Mouse (Mus musculus) hindbrain, embryonic 16.5 days (tissue): ENCODE data around the gene Map4k4. TPM values are rescaled to one million over a fixed set of nuclear protein-coding genes. Genes with fewer than 3 reads are reported as not detected.
A peak's percentile ranks its signal among the peaks of the same experiment; 100 is the strongest.

Experiments used
- ATAC-seq: fragments of 200-750 bp; cut with Nextera tagmentation; 2 replicates; pipeline ENCODE4 v1.8.0; 2017; ENCODE audit warnings: moderate TSS enrichment, moderate library complexity
- H3K27ac ChIP-seq: fragments of 300-500 bp; sonication (generic); 2 replicates; pipeline ENCODE4 v1.5.1; 2014; ENCODE audit warnings: low read depth, mild to moderate bottlenecking, control low read depth, low read length, moderate library complexity
- H3K27me3 ChIP-seq: fragments of 300-500 bp; sonication (generic); replicated peaks from 2 replicates; pipeline ENCODE4 v1.6.1; 2014; ENCODE audit warnings: low read length; ENCODE audit not compliant: control insufficient read depth, insufficient read depth
- H3K36me3 ChIP-seq: fragments of 300-500 bp; sonication (generic); 2 replicates; pipeline ENCODE4 v1.6.1; 2014; ENCODE audit warnings: mild to moderate bottlenecking, low read length, moderate library complexity, mixed read lengths; ENCODE audit not compliant: control insufficient read depth, insufficient read depth
- H3K4me1 ChIP-seq: fragments of 300-500 bp; sonication (generic); 2 replicates; pipeline ENCODE4 v1.6.1; 2014; ENCODE audit warnings: low read depth, low read length; ENCODE audit not compliant: control insufficient read depth, insufficient read depth
- H3K4me2 ChIP-seq: fragments of 300-500 bp; sonication (generic); 2 replicates; pipeline ENCODE4 v1.6.1; 2014; ENCODE audit warnings: mild to moderate bottlenecking, low read length, control low read depth, moderate library complexity
- H3K4me3 ChIP-seq: fragments of 300-500 bp; sonication (generic); 2 replicates; pipeline ENCODE4 v1.5.1; 2014; ENCODE audit warnings: mild to moderate bottlenecking, low read length, control low read depth, moderate library complexity
- H3K9ac ChIP-seq: fragments of 300-500 bp; sonication (generic); 2 replicates; pipeline ENCODE4 v1.6.1; 2014; ENCODE audit warnings: low read depth, mild to moderate bottlenecking, control low read depth, low read length, moderate library complexity
- H3K9me3 ChIP-seq: fragments of 300-500 bp; sonication (generic); 2 replicates; pipeline ENCODE4 v1.6.1; 2014; ENCODE audit warnings: mild to moderate bottlenecking, low read length, moderate library complexity; ENCODE audit not compliant: control insufficient read depth
- WGBS: fragments of 180-500 bp; shearing (Covaris S2); extraction: QIAGEN DNeasy Blood & Tissue Kit; methylation state at CpG from one replicate; pipeline ENCODE4 v1.1.7; 2014; 5-methylcytosine and 5-hydroxymethylcytosine counted together
- polyA plus RNA-seq: library from polyadenylated mRNA; unstranded; fragments of >200 nt; fragmentation: Nextera tagmentation; extraction: Ambion mirVana; gene quantifications from 2 replicates; pipeline ENCODE4 v1.2.1, GENCODE M21; 2015

Map4k4 gene
- polyA plus RNA-seq, 1 experiment from 2014 or later = 21.7 TPM

- H3K27ac ChIP-seq = no peak overlapping the region
- H3K27me3 ChIP-seq = no peaks in the 10 kb centered on the region
- peaks cover 47% of the 10 kb centered on the region for H3K36me3 ChIP-seq
- no peaks in the 10 kb centered on the region for H3K4me1 ChIP-seq
- H3K9ac ChIP-seq = no peak overlapping the region
- H3K9me3 ChIP-seq = no peaks in the 10 kb centered on the region
- no peak overlapping the region for H3K4me2 ChIP-seq
- no peak for ATAC-seq
- no peak overlapping the region for H3K4me3 ChIP-seq
- 90% methylated on average over 9 of the region's 9 CpGs for WGBS
These were observed 86.1 kb downstream of the Map4k4 start for GRCm38 (mm10) chr1:39986820-39987219.

- no peaks in the 10 kb centered on the region for H3K27me3 ChIP-seq
- H3K9ac ChIP-seq = no peak overlapping the region
- H3K4me1 ChIP-seq = no peaks in the 10 kb centered on the region
- no peak overlapping the region for H3K4me2 ChIP-seq
- peaks cover 44% of the 10 kb centered on the region for H3K36me3 ChIP-seq
- H3K4me3 ChIP-seq = no peak overlapping the region
- H3K9me3 ChIP-seq = no peaks in the 10 kb centered on the region
- no peak for ATAC-seq
- WGBS = 90% methylated on average over 12 of the region's 12 CpGs
- no peak overlapping the region for H3K27ac ChIP-seq
These were observed 88.1 kb downstream of the Map4k4 start for GRCm38 (mm10) chr1:39988841-39989240.

- H3K36me3 ChIP-seq = peaks cover 39% of the 10 kb centered on the region
These were observed 89.3 kb downstream of the Map4k4 start for GRCm38 (mm10) chr1:39990041-39990440.

GRCm38 (mm10) chr1:39993921-39994320 is 93.2 kb downstream of the Map4k4 start:
- no peak overlapping the region for H3K4me2 ChIP-seq
- H3K9me3 ChIP-seq = no peaks in the 10 kb centered on the region
- H3K27ac ChIP-seq = no peak overlapping the region
- H3K4me1 ChIP-seq = no peaks in the 10 kb centered on the region
- H3K9ac ChIP-seq = no peak overlapping the region
- peaks cover 52% of the 10 kb centered on the region for H3K36me3 ChIP-seq
- WGBS = 87% methylated on average over 7 of the region's 7 CpGs
- H3K27me3 ChIP-seq = no peaks in the 10 kb centered on the region
- ATAC-seq = 0 out of 2 replicates have a peak, but pooled peaks have one; percentile 17
- no peak overlapping the region for H3K4me3 ChIP-seq

More at GRCm38 (mm10) chr1:39990041-39990440, 89.3 kb downstream of the Map4k4 start:
- ATAC-seq = no peak
- Histone ChIP-seq H3K9ac (no peak overlapping the region), H3K4me1 (no peaks in the 10 kb centered on the region), H3K4me2 (no peak overlapping the region), H3K4me3 (no peak overlapping the region), H3K27me3 (no peaks in the 10 kb centered on the region), H3K27ac (no peak overlapping the region), H3K9me3 (no peaks in the 10 kb centered on the region)
- WGBS = 91% methylated on average over 9 of the region's 9 CpGs

- 87% methylated on average over 2 of the region's 2 CpGs for WGBS
- ATAC-seq = no peak
- H3K27me3 ChIP-seq = no peaks in the 10 kb centered on the region
- no peaks in the 10 kb centered on the region for H3K9me3 ChIP-seq
- H3K9ac ChIP-seq = no peak overlapping the region
- no peak overlapping the region for H3K27ac ChIP-seq
- no peak overlapping the region for H3K4me3 ChIP-seq
- H3K4me1 ChIP-seq = no peaks in the 10 kb centered on the region
- H3K36me3 ChIP-seq = peaks cover 42% of the 10 kb centered on the region
- no peak overlapping the region for H3K4me2 ChIP-seq
These were observed 94.9 kb downstream of the Map4k4 start for GRCm38 (mm10) chr1:39995593-39995992.

- H3K4me3 ChIP-seq = no peak overlapping the region
- no peaks in the 10 kb centered on the region for H3K4me1 ChIP-seq
- no peak overlapping the region; the same call in 1 of the 2 replicates for H3K27ac ChIP-seq
- 68% methylated on average over 16 of the region's 16 CpGs for WGBS
- H3K9ac ChIP-seq = no peak overlapping the region
- H3K9me3 ChIP-seq = no peaks in the 10 kb centered on the region
- peak; percentile 43; the same call in 1 of the 2 replicates for ATAC-seq
- H3K36me3 ChIP-seq = peaks cover 58% of the 10 kb centered on the region
- H3K27me3 ChIP-seq = no peaks in the 10 kb centered on the region
- no peak overlapping the region for H3K4me2 ChIP-seq
These were observed 99.8 kb downstream of the Map4k4 start for GRCm38 (mm10) chr1:40000476-40000875.

GRCm38 (mm10) chr1:40000899-40001298 is 100.2 kb downstream of the Map4k4 start:
- Histone ChIP-seq H3K27ac (no peak overlapping the region; the same call in 1 of the 2 replicates), H3K4me3 (no peak overlapping the region), H3K27me3 (no peaks in the 10 kb centered on the region), H3K9me3 (no peaks in the 10 kb centered on the region), H3K36me3 (peaks cover 60% of the 10 kb centered on the region), H3K9ac (no peak overlapping the region), H3K4me2 (no peak overlapping the region), H3K4me1 (no peaks in the 10 kb centered on the region)
- 61% methylated on average over 5 of the region's 5 CpGs for WGBS
- ATAC-seq = peak; percentile 55; the same call in 1 of the 2 replicates

GRCm38 (mm10) chr1:40002129-40002727 is 101.5 kb downstream of the Map4k4 start:
- no peaks in the 10 kb centered on the region for H3K27me3 ChIP-seq
- no peak overlapping the region for H3K27ac ChIP-seq
- no peak for ATAC-seq
- no peaks in the 10 kb centered on the region for H3K4me1 ChIP-seq
- no peak overlapping the region for H3K4me3 ChIP-seq
- 86% methylated on average over 4 of the region's 4 CpGs for WGBS
- peaks cover 62% of the 10 kb centered on the region for H3K36me3 ChIP-seq
- no peak overlapping the region for H3K9ac ChIP-seq
- no peak overlapping the region for H3K4me2 ChIP-seq
- no peaks in the 10 kb centered on the region for H3K9me3 ChIP-seq

GRCm38 (mm10) chr1:40006043-40006651 is 105.4 kb downstream of the Map4k4 start:
- H3K27me3 ChIP-seq = no peaks in the 10 kb centered on the region
- no peak overlapping the region for H3K4me2 ChIP-seq
- no peaks in the 10 kb centered on the region for H3K9me3 ChIP-seq
- peak; percentile 41; the same call in 1 of the 2 replicates for ATAC-seq
- H3K4me1 ChIP-seq = no peaks in the 10 kb centered on the region
- WGBS = 97% methylated on average over 4 of the region's 4 CpGs
- peaks cover 61% of the 10 kb centered on the region for H3K36me3 ChIP-seq
- H3K9ac ChIP-seq = no peak overlapping the region
- H3K4me3 ChIP-seq = no peak overlapping the region
- H3K27ac ChIP-seq = no peak overlapping the region
